Mouse (Mus musculus): Measurements from ENCODE around the gene Tnnt1.

- TF ChIP-seq CTCF (IDR thresholded peaks at IDR 0.05; ENCODE audit: borderline replicate concordance, insufficient read depth, low read length) (no peak), POLR2A (IDR thresholded peaks at IDR 0.05; ENCODE audit: low read depth, low read length) (no peak)
These were observed 24.9 kb downstream of the Tnnt1 start for GRCm38 (mm10) chr7:4491308-4491707.
